Mouse (Mus musculus) layer of hippocampus, adult 8-10 months (tissue): ENCODE data around the gene Rnase11. TPM values are rescaled to one million over a fixed set of nuclear protein-coding genes. Genes with fewer than 3 reads are reported as not detected.
"Not testable (repeated sequence)": the region's sequence is repeated elsewhere in the genome, so short reads cannot be mapped to it uniquely, and the experiment has no call there.

ENCODE experiments used
- DNase-seq, 2 experiments: peaks; one replicate each; pipeline ENCODE4 v3.0.0; 2022; ENCODE audit warnings: low spot score in 2 of 2
- total RNA-seq, 4 experiments: library from RNA; stranded (reverse); gene quantifications; 2 replicates each; pipeline ENCODE4 v1.2.4; 2022

Gene Rnase11
- total RNA-seq, 4 experiments from 2014 or later = not detected

- no peak for DNase-seq
These were observed 34.2 kb downstream of the Rnase11 start for GRCm38 (mm10) chr14:51015780-51016179.

- DNase-seq = not testable (repeated sequence)
These were observed 35.2 kb downstream of the Rnase11 start for GRCm38 (mm10) chr14:51014724-51015123.

DNA sequence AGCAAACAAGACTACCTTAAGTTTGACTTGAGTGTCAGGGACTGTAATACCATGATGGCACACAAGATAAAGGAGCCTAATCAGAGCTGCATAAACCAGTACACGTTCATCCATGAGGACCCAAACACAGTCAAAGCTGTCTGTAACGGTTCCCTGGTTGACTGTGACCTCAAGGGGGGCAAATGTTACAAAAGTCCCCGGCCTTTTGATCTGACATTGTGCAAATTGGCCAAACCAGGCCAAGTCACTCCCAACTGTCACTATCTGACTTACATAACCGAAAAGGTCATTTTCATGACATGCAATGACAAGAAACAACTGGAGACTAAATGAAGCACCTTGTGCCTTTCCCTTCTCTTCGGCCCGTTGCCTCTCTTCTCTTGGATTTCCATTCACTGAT lies 40.4 kb downstream of the Rnase11 start:
- DNase-seq = no peak

GRCm38 (mm10) chr14:51008781-51009180 lies 41.2 kb downstream of the Rnase11 start:
- DNase-seq = no peak

- peak; percentile 14 to 30 for DNase-seq
These were observed 41.8 kb downstream of the Rnase11 start for GRCm38 (mm10) chr14:51007914-51008713.

GRCm38 (mm10) chr14:51007152-51007801 lies 42.7 kb downstream of the Rnase11 start, which contains the start of gene Rnase10:
TSS of gene Rnase10 (plus strand) at chr14:51007751.
- DNase-seq = no peak

Other genes starting within 250 kb of the Rnase11 start
- under 1 TPM in 1 of 4 experiments, not detected in 3; 0.55 TPM for gene Ccnb1ip1, start 242.4 kb downstream of the Rnase11 start, total RNA-seq
- 10 to 100 TPM; 27.2 to 29.0 (median 28.7) TPM for gene Parp2, start 242.3 kb downstream of the Rnase11 start, total RNA-seq
- 1 to 10 TPM; 5.1 to 8.0 (median 7.4) TPM for gene Tep1, start 179.6 kb downstream of the Rnase11 start, total RNA-seq
- gene Klhl33, start 152.7 kb downstream of the Rnase11 start, total RNA-seq = 1 to 10 TPM; 5.1 to 6.4 (median 5.8) TPM
- 10 to 100 TPM; 30.4 to 37.1 (median 34.9) TPM for gene Osgep, start 125.3 kb downstream of the Rnase11 start, total RNA-seq
- 10 to 100 TPM; 61.2 to 67.5 (median 64.1) TPM for gene Apex1, start 125.2 kb downstream of the Rnase11 start, total RNA-seq
- 100 to 1,000 TPM in 1 of 4 experiments, 10 to 100 TPM in 3; 87.5 to 104 (median 94.3) TPM for gene Pip4p1, start 119.3 kb downstream of the Rnase11 start, total RNA-seq
- 10 to 100 TPM; 14.9 to 21.4 (median 18.2) TPM for gene Pnp, start 119.1 kb downstream of the Rnase11 start, total RNA-seq
- 10 to 100 TPM in 3 of 4 experiments, 1 to 10 TPM in 1; 8.5 to 15.5 (median 10.8) TPM for gene Gm49342, start 105.6 kb downstream of the Rnase11 start, total RNA-seq
- gene Pnp2, start 94.2 kb downstream of the Rnase11 start, total RNA-seq = 1 to 10 TPM; 1.3 to 2.0 (median 1.5) TPM
- gene Rnase10, start 42.4 kb downstream of the Rnase11 start, total RNA-seq = under 1 TPM in 1 of 4 experiments, not detected in 3; 0.20 TPM
- not detected for gene Rnase9, start 8.3 kb downstream of the Rnase11 start, total RNA-seq
- gene Rnase12, start 7.5 kb upstream of the Rnase11 start, total RNA-seq = not detected
- gene Olfr750, start 24.3 kb upstream of the Rnase11 start, total RNA-seq = not detected
- gene Rnase4, start 40.9 kb upstream of the Rnase11 start, total RNA-seq = 10 to 100 TPM; 14.0 to 46.9 (median 27.4) TPM
- 10 to 100 TPM in 2 of 4 experiments, 1 to 10 TPM in 2; 3.9 to 15.2 (median 8.4) TPM for gene Ang, start 41.0 kb upstream of the Rnase11 start, total RNA-seq
- gene Eddm3b, start 64.3 kb upstream of the Rnase11 start, total RNA-seq = not detected
- gene Rnase6, start 73.7 kb upstream of the Rnase11 start, total RNA-seq = under 1 TPM in 2 of 4 experiments, not detected in 2; 0.45 to 0.50 TPM
- gene Rnase1, start 96.6 kb upstream of the Rnase11 start, total RNA-seq = 1 to 10 TPM; 2.7 to 5.0 (median 3.1) TPM
- under 1 TPM in 1 of 4 experiments, not detected in 3; 0.74 TPM for gene Rnase2b, start 112.1 kb upstream of the Rnase11 start, total RNA-seq
- gene Ang2, start 149.0 kb upstream of the Rnase11 start, total RNA-seq = not detected
- gene Ear14, start 153.2 kb upstream of the Rnase11 start, total RNA-seq = not detected
- not detected for gene Rnase2a, start 205.9 kb upstream of the Rnase11 start, total RNA-seq